In genomic region chr11:23496661-23497060, GRCm38 (mm10) we compare ENCODE assay signal across 8 mouse cellular contexts. TPM values are rescaled to one million over a fixed set of nuclear protein-coding genes. Genes with fewer than 3 reads are reported as not detected.
DNase-seq lines count a peak whose midpoint lies in the region; TF ChIP-seq lines count a peak whose summit lies in the region.

No protein-coding gene starts in this region.

- DNase-seq in gastrocnemius, adult 2 months = no peak
- no peak for DNase-seq in gastrocnemius, postnatal 4 days (ENCODE audit: low spot score in 2 of 2)
- peak; percentile 4 for DNase-seq in kidney, postnatal 14 days
- no peak for DNase-seq in ovary, adult 18-20 months (ENCODE audit: low spot score)
- DNase-seq in embryo, embryonic 9.5 days (ENCODE audit: extremely low spot score) = no peak

- 0 out of 2 replicates have a peak overlapping the region, but pooled peaks have one; percentile 67 for H3K9ac ChIP-seq in ES-Bruce4 (ENCODE audit: low read depth, poor library complexity, severe bottlenecking)

- no peaks in the 10 kb centered on the region for H3K27me3 ChIP-seq in ES-Bruce4 (ENCODE audit: control insufficient read depth, insufficient read depth, low read length, poor library complexity, severe bottlenecking)

- H3K4me1 ChIP-seq in ES-Bruce4 (ENCODE audit: control insufficient read depth, insufficient read depth, low read length) = no peaks in the 10 kb centered on the region
- peaks cover 7% of the 10 kb centered on the region; the same call in 1 of the 2 replicates for H3K4me1 ChIP-seq in embryonic fibroblast, embryonic 13.5 days (ENCODE audit: control insufficient read depth, insufficient read depth, low read length)
- peaks cover 4% of the 10 kb centered on the region for H3K4me1 ChIP-seq in olfactory bulb, adult 2 months (ENCODE audit: control insufficient read depth, insufficient read depth, low read length)

- intact Hi-C loops in gastrocnemius, adult 2 months (cut with DNase I) = loop anchor here (5.0 to 10.0 kb wide), 4 partner anchors 136 to 1929 kb away; partner anchors contain the start of genes 0610010F05Rik, Commd1, Gm28048 and Pex13

- TF ChIP-seq POLR2A in ES-Bruce4 (IDR thresholded peaks at IDR 0.05; ENCODE audit: insufficient read depth, low read length) = no peak
- no peak for TF ChIP-seq POLR2A in embryonic fibroblast, embryonic 13.5 days (IDR thresholded peaks at IDR 0.05; ENCODE audit: low read depth, low read length)
- TF ChIP-seq POLR2A in olfactory bulb, adult 2 months (IDR thresholded peaks at IDR 0.05; ENCODE audit: insufficient read depth, low read depth, low read length) = no peak

- TF ChIP-seq EP300 in ES-Bruce4 (IDR thresholded peaks at IDR 0.05; ENCODE audit: insufficient read depth, low read depth, low read length) = no peak

- peak overlapping the region; percentile 96 for H3K27ac ChIP-seq in gastrocnemius, adult 2 months
- no peak overlapping the region for H3K27ac ChIP-seq in ES-Bruce4 (ENCODE audit: insufficient read depth, low read length)
- H3K27ac ChIP-seq in embryonic fibroblast, embryonic 13.5 days (ENCODE audit: insufficient read depth, low read length) = no peak overlapping the region
- no peak overlapping the region for H3K27ac ChIP-seq in olfactory bulb, adult 2 months (ENCODE audit: insufficient read depth, low read depth, low read length)

- H3K4me3 ChIP-seq in gastrocnemius, adult 2 months = peak overlapping the region; percentile 100
- H3K4me3 ChIP-seq in ES-Bruce4 (ENCODE audit: low read depth, low read length) = no peak overlapping the region
- H3K4me3 ChIP-seq in embryonic fibroblast, embryonic 13.5 days (ENCODE audit: insufficient read depth, low read length) = peak overlapping the region; percentile 84
- H3K4me3 ChIP-seq in olfactory bulb, adult 2 months (ENCODE audit: insufficient read depth, low read depth, low read length) = peak overlapping the region; percentile 84

- WGBS in olfactory bulb, adult 2 months = 27% methylated on average over 6 of the region's 6 CpGs

- H3K9me3 ChIP-seq in ES-Bruce4 (replicated peaks; ENCODE audit: control insufficient read depth, insufficient read depth, low read length, poor library complexity, severe bottlenecking) = no peaks in the 10 kb centered on the region

- peaks cover 25% of the 10 kb centered on the region for H3K36me3 ChIP-seq in ES-Bruce4 (ENCODE audit: control insufficient read depth, insufficient read depth, low read length, poor library complexity, severe bottlenecking)

- TF ChIP-seq CTCF in gastrocnemius, adult 2 months (IDR thresholded peaks at IDR 0.05) = no peak
- TF ChIP-seq CTCF in ES-Bruce4 (IDR thresholded peaks at IDR 0.05; ENCODE audit: low read depth, low read length) = no peak
- no peak for TF ChIP-seq CTCF in embryonic fibroblast, embryonic 13.5 days (IDR thresholded peaks at IDR 0.05; ENCODE audit: borderline replicate concordance, insufficient read depth, low read length)
- no peak for TF ChIP-seq CTCF in olfactory bulb, adult 2 months (IDR thresholded peaks at IDR 0.05; ENCODE audit: insufficient read depth, low read depth, low read length)

RNA-seq across cellular contexts. Expression of gene Ahsa2, which starts 1.2 kb away (rescaled TPM):
- total RNA-seq in gastrocnemius, adult 2 months (2021) = 10 to 100 TPM; 37.7 to 44.7 TPM
- 10 to 100 TPM; 47.3 to 48.4 TPM for total RNA-seq in gastrocnemius, postnatal 4 days (2021)
- polyA plus RNA-seq in ES-Bruce4 (2011; ENCODE audit: insufficient read depth, insufficient read length, low read depth, missing spikeins) = 49.1 and 52.1 TPM in 2 replicates
- polyA plus RNA-seq in embryonic fibroblast, embryonic 13.5 days (2011; ENCODE audit: insufficient read length, low read depth, missing spikeins) = 53.7 and 54.2 TPM in 2 replicates
- not detected in 2 replicates for polyA plus RNA-seq in olfactory bulb, adult 2 months (2012; ENCODE audit: insufficient read depth, insufficient read length, low replicate concordance, missing spikeins)

RNA-seq across cellular contexts. Expression of gene 1700093K21Rik, which starts 24.3 kb away (rescaled TPM):
- not detected for total RNA-seq in gastrocnemius, adult 2 months (2021)
- total RNA-seq in gastrocnemius, postnatal 4 days (2021) = under 1 TPM in 1 of 2 experiments, not detected in 1; 0.39 TPM
- 0.64 TPM in 1 of 2 replicates, not detected in the other for polyA plus RNA-seq in ES-Bruce4 (2011; ENCODE audit: insufficient read depth, insufficient read length, low read depth, missing spikeins)
- not detected in 2 replicates for polyA plus RNA-seq in embryonic fibroblast, embryonic 13.5 days (2011; ENCODE audit: insufficient read length, low read depth, missing spikeins)
- polyA plus RNA-seq in olfactory bulb, adult 2 months (2012; ENCODE audit: insufficient read depth, insufficient read length, low replicate concordance, missing spikeins) = not detected in 2 replicates
